Mouse (Mus musculus) adrenal gland (tissue): ENCODE measurements at regions not wholly inside any gene's neighbourhood (a gene's known extent, or its start where the extent isn't known, plus 50 kb on each side); places are given as distances from the start of the nearest gene placed in this dataset.

Experiments
- intact Hi-C: fragments of 180-260 bp; cut with DNase I; formaldehyde crosslinking; loops from one replicate; pipeline ENCODE4 v1.15.1; 2025

DNA sequence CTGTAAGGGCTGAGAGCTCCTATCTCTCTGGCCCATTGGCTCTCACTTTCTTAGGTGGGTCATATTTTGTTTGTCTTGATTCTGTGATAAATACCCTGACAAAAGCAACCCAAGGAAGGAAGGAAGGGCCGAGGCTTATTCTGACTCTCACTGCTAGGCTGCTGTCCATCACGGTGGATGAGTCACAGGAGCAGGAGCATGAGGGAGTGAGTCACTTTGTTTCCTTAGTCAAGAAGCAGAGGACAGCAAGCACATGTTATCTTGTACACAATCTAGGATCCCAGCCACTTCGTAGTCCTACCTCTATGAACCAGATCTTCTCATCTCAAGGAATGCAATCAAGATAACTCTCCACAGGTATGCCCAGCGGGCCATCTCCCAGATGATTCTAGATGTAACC is 69.9 kb downstream of the Atp6v1g3 start:
- intact Hi-C loops: loop anchor here (10.0 kb wide), 1 partner anchor 141 kb away; no protein-coding TSS in a partner anchor

DNA sequence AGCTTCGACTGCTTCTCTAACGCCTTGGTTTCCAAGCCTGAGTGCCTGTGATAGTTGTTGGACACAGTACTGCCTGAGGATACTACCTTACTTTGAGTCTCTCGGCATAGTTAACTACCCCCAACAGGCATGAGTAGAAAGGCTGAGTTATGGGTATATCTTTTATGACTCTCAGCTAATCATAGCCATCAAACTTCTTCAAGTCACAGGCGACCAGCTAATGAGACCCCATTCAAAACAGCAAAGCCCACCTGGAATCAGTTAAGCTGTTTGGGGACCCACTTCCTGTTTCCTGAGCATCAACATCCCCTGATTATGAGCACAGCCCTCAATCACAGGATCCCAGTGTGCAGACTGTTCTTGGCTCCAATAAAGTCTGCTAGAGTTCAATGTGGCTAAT is 71.4 kb downstream of the Atp6v1g3 start:
- intact Hi-C loops: loop anchor here (10.0 kb wide), 1 partner anchor 140 kb away; no protein-coding TSS in a partner anchor

DNA sequence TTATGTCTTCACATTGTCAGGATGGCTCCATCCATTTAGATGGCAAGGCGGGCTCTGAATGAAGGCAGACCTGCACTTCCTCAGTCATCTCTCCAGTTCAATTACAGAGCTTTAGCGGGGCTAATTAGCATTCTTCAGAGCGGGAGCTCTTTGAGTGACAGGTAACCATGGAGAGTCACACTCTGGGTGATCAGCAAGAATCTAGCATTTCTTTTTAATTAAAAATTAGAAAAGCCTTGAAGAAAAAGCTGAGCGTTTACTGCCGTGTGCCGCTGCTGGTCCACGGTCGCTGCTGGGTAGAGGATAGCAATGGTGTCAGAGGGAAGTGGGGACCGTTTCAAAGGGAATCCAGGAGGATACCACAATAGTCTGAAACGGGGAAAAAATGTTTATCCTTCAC is 72.5 kb downstream of the Atp6v1g3 start:
- intact Hi-C loops: loop anchor here (10.0 kb wide), 1 partner anchor 139 kb away; no protein-coding TSS in a partner anchor

DNA sequence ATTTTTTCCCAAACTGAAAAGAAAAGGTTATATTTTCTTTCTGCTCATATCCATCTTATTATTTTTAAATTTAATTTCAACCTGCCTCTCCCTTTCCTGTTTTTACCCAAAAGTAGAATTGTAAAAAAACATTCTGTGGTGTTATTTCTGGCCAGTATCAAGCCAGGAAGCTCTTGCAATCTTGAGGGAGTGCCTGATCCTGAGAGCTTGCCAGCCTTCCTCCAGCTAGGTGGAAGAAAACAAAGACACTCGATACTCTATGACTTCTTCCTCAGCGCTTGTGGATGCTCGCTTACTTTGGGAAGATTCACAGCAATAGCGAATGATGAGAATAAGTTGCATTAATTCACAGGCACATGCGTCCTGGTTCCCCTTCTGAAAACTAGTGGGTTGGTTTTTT is 73.4 kb downstream of the Atp6v1g3 start:
- intact Hi-C loops: loop anchor here (10.0 kb wide), 1 partner anchor 138 kb away; no protein-coding TSS in a partner anchor

DNA sequence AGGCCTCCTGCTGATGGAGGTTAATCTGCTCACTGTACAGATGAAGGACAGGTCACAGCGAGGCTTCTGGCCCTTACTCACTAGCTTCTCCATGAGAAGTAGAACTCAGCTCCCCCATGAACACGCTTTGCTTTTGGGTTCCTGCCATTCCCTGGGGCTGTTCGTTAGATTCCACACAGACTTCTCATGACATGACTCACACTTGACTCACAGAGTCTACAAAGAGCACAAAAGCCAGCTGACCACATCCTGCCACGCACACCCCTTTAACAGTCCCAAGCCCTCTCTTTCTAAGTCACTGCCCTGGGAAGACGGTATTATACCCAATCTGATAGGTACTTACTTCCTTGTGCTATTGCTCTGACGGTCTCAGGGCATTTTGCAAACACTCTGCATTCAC is 74.9 kb downstream of the Atp6v1g3 start:
- intact Hi-C loops: loop anchor here (10.0 kb wide), 1 partner anchor 136 kb away; no protein-coding TSS in a partner anchor

DNA sequence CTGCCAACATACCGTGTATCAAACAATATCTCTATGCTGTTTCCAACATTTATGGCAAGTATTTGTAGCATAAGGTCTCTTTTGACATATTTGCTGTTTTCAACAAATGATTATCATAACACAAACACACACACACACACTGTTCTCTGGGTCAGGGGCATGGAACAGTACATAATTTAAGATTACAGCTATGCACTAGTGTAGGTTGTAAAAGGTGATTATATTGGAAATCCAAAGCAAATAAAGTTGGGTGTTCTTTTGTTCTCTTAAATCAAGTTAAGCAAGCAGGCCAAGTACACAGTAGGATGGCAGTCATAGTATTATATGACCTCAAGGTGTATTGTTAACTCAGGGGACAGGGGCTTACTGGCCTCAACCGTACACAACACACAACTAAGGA is 75.6 kb downstream of the Atp6v1g3 start:
- intact Hi-C loops: loop anchor here (10.0 kb wide), 1 partner anchor 136 kb away; no protein-coding TSS in a partner anchor

DNA sequence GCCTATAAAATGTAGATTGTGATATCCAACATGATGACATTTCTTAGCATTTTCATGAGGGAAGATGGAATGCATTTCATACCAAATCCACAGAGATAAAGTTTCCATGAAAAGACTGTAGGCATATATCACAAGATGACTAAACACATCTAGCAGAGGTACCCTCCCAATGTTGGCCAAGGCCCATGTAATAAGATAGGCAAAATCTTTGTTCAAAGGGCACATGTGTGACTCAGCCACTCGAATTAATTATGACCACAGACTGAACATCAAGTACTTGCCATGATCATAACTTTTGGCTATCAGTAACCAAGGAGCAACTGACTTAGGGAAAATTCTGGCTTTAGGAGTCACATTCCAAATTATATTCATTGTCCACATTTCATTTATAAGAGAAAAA is 82.9 kb downstream of the Atp6v1g3 start:
- intact Hi-C loops: no loop called here

DNA sequence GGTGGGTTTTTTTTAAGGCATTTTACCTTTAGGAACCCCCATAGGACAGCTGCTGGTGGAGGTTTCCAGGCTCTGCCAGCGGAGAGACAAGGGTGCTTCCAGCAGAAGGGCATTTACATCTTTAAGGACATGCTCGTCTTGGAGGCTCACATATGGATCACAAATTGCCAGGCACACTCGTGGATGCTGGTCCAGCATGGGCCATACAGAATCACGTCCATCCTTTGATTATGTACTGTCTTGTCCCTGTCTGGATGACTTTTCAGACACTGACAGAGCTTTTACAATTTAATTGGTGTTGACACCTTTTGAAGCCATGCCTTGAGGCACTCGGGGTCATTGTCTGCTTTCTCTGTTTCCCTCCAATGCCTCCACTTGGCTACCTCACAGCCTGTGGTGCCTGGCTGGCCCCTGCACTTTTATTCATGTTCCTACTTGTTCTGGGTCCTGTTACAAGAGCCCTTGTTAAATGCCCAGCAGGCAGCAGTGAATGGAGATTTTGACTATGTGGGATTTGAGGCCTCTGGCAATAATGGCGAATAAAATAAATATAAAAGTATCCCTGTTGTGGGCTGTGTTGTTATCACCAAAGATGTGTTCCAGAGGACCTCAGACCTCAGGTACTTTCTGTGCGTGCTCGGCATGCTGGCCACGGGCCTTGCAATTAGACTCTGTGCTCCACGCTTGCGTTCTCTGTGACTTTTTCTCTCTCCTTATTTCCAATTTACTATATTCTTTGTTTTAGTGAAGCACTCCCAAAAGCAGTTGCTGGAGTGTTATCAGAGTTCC is 89.3 kb downstream of the Atp6v1g3 start:
- intact Hi-C loops: no loop called here

DNA sequence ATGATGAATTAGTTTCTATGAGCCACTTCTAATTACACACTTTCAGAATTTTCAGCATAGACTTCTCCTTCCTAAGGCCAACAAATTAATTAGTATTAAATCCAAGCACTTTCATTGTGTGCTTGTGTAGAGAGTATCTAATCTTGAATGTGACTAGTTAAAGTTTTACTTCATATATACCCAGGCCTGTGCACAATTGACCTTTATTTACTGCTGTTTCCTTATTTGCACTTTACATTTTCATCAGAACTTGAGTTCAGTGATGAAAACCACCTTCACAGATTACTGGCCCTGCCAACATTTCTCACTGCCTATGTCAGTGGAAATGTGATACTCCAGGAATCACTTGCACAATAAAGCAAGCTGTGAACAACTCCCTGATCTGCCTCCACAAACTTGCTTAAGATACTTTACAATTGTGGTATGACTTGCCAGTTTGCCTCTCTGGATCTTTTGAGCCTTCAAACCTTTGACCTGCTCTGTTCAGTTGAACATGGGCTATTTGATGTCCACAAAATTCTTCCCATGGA is 96.5 kb downstream of the Atp6v1g3 start:
- intact Hi-C loops: no loop called here

DNA sequence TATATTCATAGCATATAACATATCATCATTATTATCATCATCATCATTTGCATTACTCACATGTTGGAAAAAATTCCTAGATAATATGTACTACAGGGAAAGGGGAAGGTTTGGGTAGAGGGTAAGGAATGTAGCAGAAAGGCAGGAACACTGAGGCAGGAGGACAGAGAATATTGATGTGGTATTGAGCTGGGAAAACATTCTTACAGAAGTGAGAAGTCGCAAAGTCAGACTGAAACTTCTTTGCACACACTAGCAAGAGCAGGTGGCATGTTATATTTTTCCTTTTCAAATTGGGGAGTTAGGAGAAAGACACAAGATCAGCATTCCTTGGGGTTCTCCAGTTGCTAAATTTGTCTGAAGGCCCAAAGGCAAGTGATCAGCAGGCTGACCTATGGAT is 97.9 kb downstream of the Atp6v1g3 start:
- intact Hi-C loops: no loop called here

DNA sequence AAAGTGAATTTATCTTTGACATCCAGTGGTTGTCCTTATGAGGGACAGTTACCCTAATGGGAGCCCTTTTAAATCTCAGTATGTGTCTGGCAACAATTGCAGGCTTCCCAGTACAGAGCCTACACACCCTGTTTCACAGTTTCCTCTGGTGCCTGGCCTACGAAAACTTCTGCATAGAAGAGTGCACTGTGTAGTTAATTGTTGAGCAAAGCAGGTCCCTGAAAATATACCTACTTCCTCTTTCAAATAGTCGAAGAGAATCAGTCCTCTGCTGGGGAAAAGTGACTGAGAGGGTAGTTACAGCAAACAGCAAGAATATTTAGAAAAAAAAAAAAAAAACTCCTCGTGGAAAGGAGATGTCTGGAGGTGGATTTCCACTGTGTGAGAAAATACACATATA is 110.6 kb downstream of the Atp6v1g3 start:
- intact Hi-C loops: no loop called here

DNA sequence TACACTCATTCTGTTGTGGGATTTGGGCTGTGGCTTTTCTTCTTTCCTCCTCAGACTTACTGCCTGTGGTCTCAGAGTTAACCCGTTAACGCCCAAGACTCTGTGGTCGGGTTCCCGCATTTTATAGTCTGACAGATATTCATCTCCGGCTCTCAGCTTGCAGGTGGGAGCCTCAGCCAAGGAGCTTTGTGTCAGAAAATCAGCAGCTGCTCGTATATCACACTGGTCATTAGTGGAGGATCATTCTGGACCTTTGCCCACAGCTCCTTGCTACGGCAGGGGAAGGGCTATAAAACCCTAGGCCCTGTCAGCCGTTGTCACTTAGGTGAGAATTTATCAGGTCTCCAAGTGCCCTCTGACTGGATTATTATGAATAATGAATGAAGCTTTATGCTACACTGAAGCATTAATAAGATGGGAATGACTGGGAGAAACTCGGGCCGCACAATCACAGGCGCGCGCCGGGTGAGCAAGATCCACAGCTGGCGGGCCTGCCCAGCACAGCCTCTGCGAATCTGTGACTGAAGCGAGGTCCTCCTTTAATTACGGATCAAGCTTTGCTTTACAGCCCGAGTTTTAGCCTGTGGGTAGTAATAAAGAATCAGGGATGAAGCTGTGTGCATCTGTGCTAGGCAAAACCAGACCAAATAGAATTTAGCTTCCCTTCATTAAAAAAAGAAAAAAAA is 111.8 kb downstream of the Atp6v1g3 start:
- intact Hi-C loops: no loop called here

DNA sequence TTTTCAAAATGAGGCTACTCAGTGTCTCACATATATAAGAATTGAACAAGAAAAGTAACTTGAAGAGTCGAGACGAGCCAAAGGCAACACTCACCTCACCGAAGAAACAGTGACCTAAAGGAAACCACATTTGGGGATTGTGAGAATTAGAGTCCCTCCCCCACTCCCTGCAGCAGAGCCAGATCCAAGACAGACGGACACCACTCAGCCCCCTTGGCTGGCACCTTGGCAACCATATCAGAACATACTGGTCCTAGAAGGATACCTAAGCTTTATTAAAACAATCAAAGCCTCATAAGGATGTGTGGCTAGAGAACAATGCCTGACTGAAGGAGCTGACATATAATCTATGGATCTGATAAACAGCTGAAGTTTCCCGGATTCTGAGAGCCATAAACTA is 112.5 kb downstream of the Atp6v1g3 start:
- intact Hi-C loops: no loop called here

DNA sequence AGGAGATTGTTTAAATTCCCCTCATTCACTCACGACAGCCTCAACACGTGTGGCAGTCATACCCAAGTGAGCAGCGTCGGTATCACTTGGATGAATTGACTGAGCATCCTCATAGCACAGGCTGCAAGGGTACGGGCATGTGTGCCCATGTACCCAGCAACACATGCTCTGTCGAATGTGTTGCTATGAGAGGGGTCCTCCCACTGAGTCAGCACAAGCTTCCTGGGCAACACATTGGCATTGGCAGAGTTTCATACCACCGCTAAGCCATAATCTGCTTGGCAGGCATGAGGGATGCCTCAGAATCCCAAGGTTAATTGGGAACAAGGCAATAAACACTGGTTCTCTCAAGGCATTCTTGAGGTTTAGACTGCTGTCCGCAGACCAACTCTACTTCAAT is 115.1 kb downstream of the Atp6v1g3 start:
- intact Hi-C loops: no loop called here

DNA sequence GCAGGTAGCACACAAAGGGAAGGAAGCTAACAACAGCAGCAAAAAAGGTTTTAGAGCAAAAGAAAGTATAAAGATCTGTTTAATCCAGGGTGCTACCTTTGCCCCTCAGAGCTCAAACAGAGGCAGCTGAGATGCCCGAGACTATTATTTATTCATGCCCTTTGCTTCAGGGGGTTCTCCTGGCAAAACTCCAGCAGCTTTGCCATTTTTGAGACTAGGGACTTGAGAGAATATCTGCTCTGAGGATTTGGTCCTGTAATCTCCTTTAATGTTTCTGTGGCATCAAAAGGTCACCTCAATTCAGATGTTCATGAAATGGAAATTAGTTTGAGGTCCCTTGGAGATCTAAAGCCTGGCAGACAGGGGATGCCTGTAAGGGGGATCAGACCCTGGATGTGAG is 116.1 kb downstream of the Atp6v1g3 start:
- intact Hi-C loops: no loop called here

DNA sequence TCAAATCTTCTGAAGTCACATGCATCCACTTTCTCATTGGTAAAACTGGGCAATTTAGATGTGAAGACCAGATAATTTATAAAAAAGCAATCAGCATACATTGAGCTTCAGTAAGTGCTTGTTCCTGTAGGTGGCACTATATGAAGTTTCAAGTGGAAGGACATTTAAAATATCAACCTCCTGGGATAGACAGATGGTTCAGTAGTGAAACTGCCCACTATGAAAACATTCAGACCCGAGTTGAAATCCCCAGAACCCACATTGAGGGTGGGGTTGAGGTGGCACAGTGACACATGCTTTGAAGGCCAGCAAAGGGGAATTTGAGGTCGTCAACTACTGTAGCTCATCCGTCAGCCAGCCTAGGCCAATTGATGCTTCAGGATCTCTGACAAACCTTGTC is 145.1 kb downstream of the Atp6v1g3 start:
- intact Hi-C loops: no loop called here

DNA sequence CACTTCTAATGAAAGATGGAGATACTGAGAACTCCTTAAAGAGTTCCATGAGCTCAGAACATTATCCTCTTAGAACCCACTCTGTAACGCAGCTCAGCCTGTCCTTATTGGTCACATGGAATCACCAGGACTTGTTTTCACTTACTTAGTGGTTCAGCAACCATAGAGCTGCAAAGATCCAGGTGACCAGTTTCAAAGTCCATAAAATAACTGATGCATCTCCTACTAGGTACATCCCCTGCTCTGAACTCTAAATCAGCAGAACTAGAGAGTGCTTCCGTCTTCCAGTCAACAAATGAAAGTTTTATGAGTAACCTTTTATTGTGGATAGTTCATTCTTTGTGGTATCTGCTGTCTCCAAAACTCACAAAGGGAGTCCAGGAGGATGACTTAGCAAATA is 153.9 kb downstream of the Atp6v1g3 start:
- intact Hi-C loops: no loop called here
